Mouse (Mus musculus) gastrocnemius, postnatal 25 days (tissue): Measurements from ENCODE around the gene Lin7b. TPM values are rescaled to one million over a fixed set of nuclear protein-coding genes. Genes with fewer than 3 reads are reported as not detected.

Experiments
- total RNA-seq, 2 experiments: library from RNA; stranded (reverse); gene quantifications; 1 replicate in 1 of 2; 2 replicates in 1 of 2; pipeline ENCODE4 v1.2.3; 2021

Lin7b gene
- total RNA-seq, 2 experiments from 2014 or later: 0.67 TPM; not detected in 1

Other genes with a start within 250 kb of the Lin7b start
- 100 to 1,000 TPM; 413 to 448 TPM for gene Rps11, start 246.1 kb downstream of the Lin7b start, total RNA-seq
- gene Rpl13a, start 241.8 kb downstream of the Lin7b start, total RNA-seq: 100 to 1,000 TPM; 520 to 561 TPM
- not detected for gene Gm45713, start 234.4 kb downstream of the Lin7b start, total RNA-seq
- gene Flt3l, start 234.2 kb downstream of the Lin7b start, total RNA-seq: 1 to 10 TPM; 4.2 TPM
- 10 to 100 TPM; 32.0 to 38.1 TPM for gene Pih1d1, start 216.3 kb downstream of the Lin7b start, total RNA-seq
- gene Aldh16a1, start 216.0 kb downstream of the Lin7b start, total RNA-seq: 10 to 100 TPM; 15.6 to 15.9 TPM
- gene Slc17a7, start 206.6 kb downstream of the Lin7b start, total RNA-seq: 1 to 10 TPM; 1.1 to 2.5 TPM
- gene Gfy, start 191.0 kb downstream of the Lin7b start, total RNA-seq: not detected
- gene Pth2, start 189.6 kb downstream of the Lin7b start, total RNA-seq: not detected
- gene Ccdc155, start 165.7 kb downstream of the Lin7b start, total RNA-seq: under 1 TPM; 0.19 to 0.23 TPM
- gene Dkkl1, start 158.4 kb downstream of the Lin7b start, total RNA-seq: not detected
- 1 to 10 TPM; 2.5 to 2.8 TPM for gene Tead2, start 154.8 kb downstream of the Lin7b start, total RNA-seq
- gene Cd37, start 131.5 kb downstream of the Lin7b start, total RNA-seq: 1 to 10 TPM; 1.3 to 2.0 TPM
- gene Slc6a16, start 129.5 kb downstream of the Lin7b start, total RNA-seq: not detected
- gene Slc6a21, start 93.1 kb downstream of the Lin7b start, total RNA-seq: not detected
- 10 to 100 TPM; 17.0 to 18.3 TPM for gene Trpm4, start 36.8 kb downstream of the Lin7b start, total RNA-seq
- gene Hrc, start 35.3 kb downstream of the Lin7b start, total RNA-seq: 100 to 1,000 TPM; 812 to 910 TPM
- gene Ppfia3, start 3.6 kb downstream of the Lin7b start, total RNA-seq: under 1 TPM; 0.18 to 0.38 TPM
- gene Snrnp70, start 25.2 kb upstream of the Lin7b start, total RNA-seq: 10 to 100 TPM; 76.1 to 78.0 TPM
- 100 to 1,000 TPM in 1 of 2 experiments, 10 to 100 TPM in 1; 73.7 to 107 TPM for gene Kcna7, start 35.1 kb upstream of the Lin7b start, total RNA-seq
- 1 to 10 TPM; 3.9 to 6.6 TPM for gene Ntf5, start 43.1 kb upstream of the Lin7b start, total RNA-seq
- gene Lhb, start 50.2 kb upstream of the Lin7b start, total RNA-seq: 1 to 10 TPM in 1 of 2 experiments, not detected in 1; 1.6 TPM
- 100 to 1,000 TPM; 243 to 327 TPM for gene Gys1, start 64.3 kb upstream of the Lin7b start, total RNA-seq
- gene Ruvbl2, start 67.5 kb upstream of the Lin7b start, total RNA-seq: 10 to 100 TPM; 23.3 to 23.8 TPM
- gene Ftl1, start 89.3 kb upstream of the Lin7b start, total RNA-seq: 100 to 1,000 TPM; 125 to 149 TPM
- gene Bax, start 96.3 kb upstream of the Lin7b start, total RNA-seq: 10 to 100 TPM; 15.6 to 16.9 TPM
- gene Tulp2, start 111.3 kb upstream of the Lin7b start, total RNA-seq: not detected
- gene Gm45808, start 116.2 kb upstream of the Lin7b start, total RNA-seq: 1 to 10 TPM; 4.3 to 10.0 TPM
- 10 to 100 TPM; 12.3 to 12.6 TPM for gene Dhdh, start 118.2 kb upstream of the Lin7b start, total RNA-seq
- 10 to 100 TPM; 60.8 to 73.2 TPM for gene Nucb1, start 139.8 kb upstream of the Lin7b start, total RNA-seq
- gene Ppp1r15a, start 155.7 kb upstream of the Lin7b start, total RNA-seq: 10 to 100 TPM; 13.8 to 19.2 TPM
- 1 to 10 TPM; 7.5 to 8.5 TPM for gene Plekha4, start 155.7 kb upstream of the Lin7b start, total RNA-seq
- gene Hsd17b14, start 184.3 kb upstream of the Lin7b start, total RNA-seq: 1 to 10 TPM in 1 of 2 experiments, under 1 TPM in 1; 0.99 to 1.2 TPM
- 10 to 100 TPM; 56.3 to 63.9 TPM for gene Bcat2, start 199.6 kb upstream of the Lin7b start, total RNA-seq
- gene Fgf21, start 244.9 kb upstream of the Lin7b start, total RNA-seq: not detected
- gene Fut1, start 246.7 kb upstream of the Lin7b start, total RNA-seq: not detected